Mouse (Mus musculus): ENCODE measurements at regions not wholly inside any gene's neighbourhood (a gene's known extent, or its start where the extent isn't known, plus 50 kb on each side); places are given as distances from the start of the nearest gene placed in this dataset.

DNA sequence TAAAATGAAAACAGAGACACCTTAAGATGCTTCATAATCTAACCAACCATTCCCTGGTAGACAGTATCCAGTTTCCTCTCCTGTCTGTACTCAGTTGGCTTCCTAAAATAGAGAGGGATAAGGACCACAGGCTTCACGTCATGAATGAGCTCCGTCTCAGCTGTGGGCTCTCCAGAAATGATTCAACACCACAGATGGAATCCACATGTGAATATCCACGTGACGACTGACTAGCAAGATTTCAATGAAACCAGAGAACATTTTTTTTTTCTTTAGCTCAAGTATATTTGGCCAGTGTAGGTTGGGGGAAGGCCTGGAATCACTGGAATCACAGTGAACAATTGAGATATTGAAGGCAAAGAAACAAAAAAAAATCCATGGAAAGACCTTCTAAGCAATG is 599.1 kb upstream of the Tbl1xr1 start:
- TF ChIP-seq EP300 (IDR thresholded peaks at IDR 0.05; ENCODE audit: low read depth): no peak
- no peak for TF ChIP-seq CTCF (IDR thresholded peaks at IDR 0.05; ENCODE audit: low read depth)

Data from liver, embryonic 14.5 days (tissue).